Mouse (Mus musculus): ENCODE data around the gene Ddx41. TPM values are rescaled to one million over a fixed set of nuclear protein-coding genes. Genes with fewer than 3 reads are reported as not detected.

The Ddx41 gene
- polyA plus RNA-seq, 1 experiment from 2014 or later = 39.9 TPM

DNA sequence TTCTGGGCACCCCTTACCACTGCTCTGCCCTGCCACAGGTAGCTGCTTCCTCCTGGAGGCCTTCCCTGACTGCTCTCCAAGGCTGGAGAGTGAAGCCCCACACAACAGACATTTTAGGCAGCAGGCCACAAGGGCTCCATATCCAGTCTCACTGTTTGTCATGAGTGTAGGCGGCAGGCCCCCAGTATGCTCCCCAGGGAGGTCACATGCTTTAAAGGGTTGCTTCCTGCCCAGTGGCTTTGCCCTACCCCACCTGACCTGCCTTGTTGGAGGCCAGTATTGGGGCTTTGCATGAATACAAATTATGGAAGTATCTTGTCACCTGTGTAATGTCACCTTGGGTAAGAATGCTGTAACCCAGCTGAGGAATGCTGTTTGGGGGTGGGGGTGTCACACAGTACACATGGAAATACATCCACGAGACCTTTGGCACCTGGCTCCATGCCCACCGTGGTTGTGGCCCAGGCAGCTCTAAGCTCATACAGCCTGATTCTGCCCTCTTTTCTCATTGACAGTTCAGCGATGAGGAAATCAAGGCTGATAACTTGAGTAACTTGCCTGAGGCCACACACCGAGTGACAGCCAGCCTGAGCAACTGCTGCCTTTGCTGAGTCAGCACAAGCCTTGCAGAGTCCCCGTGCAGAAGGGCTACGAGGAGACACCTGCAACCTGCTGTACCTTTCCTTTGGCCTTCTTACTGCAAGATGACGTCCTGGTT lies 7.1 kb downstream of the Ddx41 start, which contains the start of gene Dok3:
Gene Dok3 (minus strand): TSS at position 99 of the 718 bp plus-strand sequence.
- Histone ChIP-seq H3K36me3 (ENCODE audit: control insufficient read depth, insufficient read depth, low read length) (peaks cover 32% of the 10 kb centered on the region), H3K27me3 (ENCODE audit: control insufficient read depth, insufficient read depth, low read length) (no peaks in the 10 kb centered on the region), H3K4me1 (ENCODE audit: control insufficient read depth, insufficient read depth, low read length) (no peaks in the 10 kb centered on the region), H3K4me2 (no peak within 1 kb of the TSS), H3K9me3 (replicated peaks; ENCODE audit: control insufficient read depth, low read length) (no peaks in the 10 kb centered on the region), H3K27ac (ENCODE audit: low read depth, low read length) (no peak within 1 kb of the TSS), H3K4me3 (ENCODE audit: low read depth, low read length) (no peak within 1 kb of the TSS), H3K9ac (ENCODE audit: low read depth, low read length) (no peak within 1 kb of the TSS)
- WGBS (ENCODE audit: insufficient replicate concordance) = 75% methylated on average over 8 of the region's 8 CpGs
- ATAC-seq (replicated peaks; ENCODE audit: insufficient number of reproducible peaks, low FRiP score, low TSS enrichment) = no peak

DNA sequence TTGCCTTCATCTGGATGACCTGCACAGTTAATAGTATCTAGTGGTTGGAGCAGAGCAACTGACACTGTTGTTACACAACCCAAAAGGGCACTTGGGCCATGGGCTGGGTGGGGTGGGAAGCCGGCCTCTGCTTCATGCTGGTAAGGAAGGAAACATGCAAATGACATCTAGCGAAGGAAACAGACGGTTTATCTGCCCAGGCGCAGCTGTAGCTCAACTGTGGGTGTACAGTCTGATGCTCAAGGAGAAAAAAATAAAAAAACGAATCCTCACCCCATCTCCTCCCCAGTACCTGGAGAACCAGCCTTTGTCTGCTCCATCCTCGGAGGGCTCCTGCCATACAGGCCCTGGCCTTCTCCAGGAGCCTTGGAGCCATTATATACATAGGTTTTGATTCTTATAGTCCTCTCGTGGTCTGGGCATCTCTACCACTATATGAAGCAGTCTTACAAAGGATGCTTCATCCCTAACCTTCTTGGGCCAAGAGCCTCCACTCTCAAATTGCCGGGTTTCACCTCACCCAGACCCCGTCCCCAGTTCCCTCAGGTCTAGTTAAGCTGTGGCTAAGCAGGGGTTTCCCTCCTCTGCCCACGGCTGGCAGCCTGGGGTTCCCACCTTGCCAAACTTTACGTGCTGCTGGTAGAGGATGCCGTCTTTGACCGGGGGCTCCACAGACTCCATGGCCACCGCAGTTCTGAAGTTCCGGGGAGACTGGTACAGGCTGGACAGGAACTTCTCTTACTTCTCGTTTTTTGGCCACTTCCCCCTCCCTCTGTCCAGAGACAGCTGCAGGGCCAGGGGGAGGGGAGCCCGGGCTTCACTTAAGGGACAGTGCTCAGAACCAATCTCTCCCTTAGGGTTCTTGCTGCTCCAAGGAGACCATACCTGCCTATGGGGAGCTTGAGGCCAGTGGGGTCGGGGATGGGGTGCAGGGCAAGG lies 8.4 kb downstream of the Ddx41 start:
- no peak overlapping the region for H3K9ac ChIP-seq (ENCODE audit: low read depth, low read length)
- H3K9me3 ChIP-seq (replicated peaks; ENCODE audit: control insufficient read depth, low read length) = no peaks in the 10 kb centered on the region
- no peak for ATAC-seq (replicated peaks; ENCODE audit: insufficient number of reproducible peaks, low FRiP score, low TSS enrichment)
- H3K4me1 ChIP-seq (ENCODE audit: control insufficient read depth, insufficient read depth, low read length) = no peaks in the 10 kb centered on the region
- no peak overlapping the region for H3K27ac ChIP-seq (ENCODE audit: low read depth, low read length)
- H3K27me3 ChIP-seq (ENCODE audit: control insufficient read depth, insufficient read depth, low read length) = no peaks in the 10 kb centered on the region
- no peak overlapping the region for H3K4me3 ChIP-seq (ENCODE audit: low read depth, low read length)
- no peak overlapping the region for H3K4me2 ChIP-seq
- peaks cover 25% of the 10 kb centered on the region for H3K36me3 ChIP-seq (ENCODE audit: control insufficient read depth, insufficient read depth, low read length)
- 71% methylated on average over 18 of the region's 18 CpGs for WGBS (ENCODE audit: insufficient replicate concordance)

DNA sequence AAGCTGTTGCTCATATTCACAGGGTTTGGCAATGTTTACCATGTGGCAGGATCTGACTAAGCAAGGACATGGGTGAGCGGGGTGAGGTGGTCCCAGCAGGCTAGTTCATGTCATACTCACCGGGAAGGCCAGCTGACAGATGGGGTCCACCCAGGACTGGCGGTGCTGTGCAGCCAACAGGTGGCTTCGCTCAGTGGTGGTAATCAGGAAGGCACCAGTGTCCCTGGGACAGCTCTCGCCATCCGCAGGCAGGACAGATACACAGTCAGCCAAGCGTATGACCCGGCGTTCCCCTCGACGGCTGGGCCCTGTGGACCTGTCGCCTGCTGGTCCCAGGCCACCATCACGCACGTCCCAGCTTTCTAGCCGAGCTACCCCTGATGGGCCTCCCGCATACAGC lies 9.2 kb downstream of the Ddx41 start:
- Histone ChIP-seq H3K4me3 (ENCODE audit: low read depth, low read length) (no peak overlapping the region), H3K27me3 (ENCODE audit: control insufficient read depth, insufficient read depth, low read length) (no peaks in the 10 kb centered on the region), H3K36me3 (ENCODE audit: control insufficient read depth, insufficient read depth, low read length) (peaks cover 22% of the 10 kb centered on the region), H3K27ac (ENCODE audit: low read depth, low read length) (no peak overlapping the region), H3K4me2 (no peak overlapping the region), H3K9ac (ENCODE audit: low read depth, low read length) (no peak overlapping the region), H3K4me1 (ENCODE audit: control insufficient read depth, insufficient read depth, low read length) (no peaks in the 10 kb centered on the region), H3K9me3 (replicated peaks; ENCODE audit: control insufficient read depth, low read length) (no peaks in the 10 kb centered on the region)
- 79% methylated on average over 16 of the region's 16 CpGs for WGBS (ENCODE audit: insufficient replicate concordance)
- no peak for ATAC-seq (replicated peaks; ENCODE audit: insufficient number of reproducible peaks, low FRiP score, low TSS enrichment)

DNA sequence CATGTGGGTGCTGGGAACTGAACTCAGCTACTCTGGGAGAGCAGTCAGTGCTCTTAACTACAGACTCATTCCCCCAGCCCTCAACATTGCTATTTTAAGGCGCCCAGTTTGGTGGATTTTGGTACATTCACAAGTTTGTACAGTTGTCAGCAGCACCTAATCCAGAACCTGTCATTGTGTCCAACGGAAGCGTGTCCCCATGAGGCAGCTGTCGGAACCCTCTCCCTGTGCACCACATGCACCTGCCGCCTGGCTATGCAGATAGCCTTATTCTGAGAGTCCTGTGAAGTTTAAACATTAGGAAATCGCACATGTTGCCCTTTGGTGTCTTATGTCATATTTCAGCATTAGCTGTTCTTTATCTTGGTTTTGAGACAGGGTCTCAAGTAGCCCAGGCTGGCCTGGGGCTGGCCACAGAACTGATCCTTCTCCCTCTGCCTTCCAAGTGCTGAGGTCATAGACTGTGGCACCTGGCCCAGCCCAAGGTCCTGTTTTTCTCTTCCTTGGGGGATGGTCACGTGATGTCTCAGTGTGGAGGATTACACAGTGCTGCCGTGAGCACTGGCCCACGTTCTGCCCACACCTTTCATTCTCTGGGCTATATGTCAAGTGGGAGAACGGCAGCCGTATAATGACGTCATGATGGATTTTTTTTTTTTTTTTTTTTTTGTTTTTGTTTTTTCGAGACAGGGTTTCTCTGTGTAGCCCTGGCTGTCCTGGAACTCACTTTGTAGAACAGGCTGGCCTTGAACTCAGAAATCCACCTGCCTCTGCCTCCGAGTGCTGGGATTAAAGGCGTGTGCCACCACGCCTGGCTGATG lies 10.5 kb downstream of the Ddx41 start:
- H3K27ac ChIP-seq (ENCODE audit: low read depth, low read length) = no peak overlapping the region
- no peak overlapping the region for H3K4me2 ChIP-seq
- WGBS (ENCODE audit: insufficient replicate concordance) = 77% methylated on average over 16 of the region's 16 CpGs
- H3K4me1 ChIP-seq (ENCODE audit: control insufficient read depth, insufficient read depth, low read length) = no peaks in the 10 kb centered on the region
- peaks cover 12% of the 10 kb centered on the region for H3K36me3 ChIP-seq (ENCODE audit: control insufficient read depth, insufficient read depth, low read length)
- H3K4me3 ChIP-seq (ENCODE audit: low read depth, low read length) = no peak overlapping the region
- H3K9ac ChIP-seq (ENCODE audit: low read depth, low read length) = no peak overlapping the region
- no peak for ATAC-seq (replicated peaks; ENCODE audit: insufficient number of reproducible peaks, low FRiP score, low TSS enrichment)
- H3K9me3 ChIP-seq (replicated peaks; ENCODE audit: control insufficient read depth, low read length) = no peaks in the 10 kb centered on the region
- H3K27me3 ChIP-seq (ENCODE audit: control insufficient read depth, insufficient read depth, low read length) = no peaks in the 10 kb centered on the region

DNA sequence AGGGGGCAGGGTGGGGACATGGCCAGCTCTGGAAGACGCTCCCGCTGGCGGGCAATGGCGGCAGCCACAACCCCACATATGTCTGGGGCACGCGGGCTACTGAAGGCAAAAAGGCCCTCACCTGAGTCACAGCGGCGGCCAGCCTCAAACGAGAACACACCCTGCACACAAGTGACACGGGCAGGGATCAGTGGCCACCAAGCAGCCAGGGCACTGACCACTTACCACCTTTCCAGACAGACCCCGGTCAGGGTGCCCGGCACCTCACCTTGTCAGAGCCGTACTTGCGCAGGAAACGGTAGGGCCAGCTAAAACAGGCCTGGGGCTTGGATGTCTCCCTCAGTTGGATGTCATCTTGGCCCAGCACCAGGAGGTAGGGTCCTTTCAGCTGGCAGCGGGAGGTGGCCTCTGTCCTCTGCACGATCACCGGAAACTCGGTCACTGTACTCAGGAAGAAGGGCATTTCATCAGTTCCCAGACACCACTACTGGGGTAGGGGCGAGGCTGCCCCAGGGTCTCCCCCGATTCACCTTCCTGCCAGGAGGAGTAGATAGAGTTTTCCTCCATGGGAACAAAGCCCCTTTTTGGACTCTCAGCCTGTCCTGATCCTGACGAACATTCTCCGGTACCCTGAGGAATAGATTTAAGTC lies 12.4 kb downstream of the Ddx41 start:
- Histone ChIP-seq H3K27ac (ENCODE audit: low read depth, low read length) (no peak overlapping the region), H3K9me3 (replicated peaks; ENCODE audit: control insufficient read depth, low read length) (no peaks in the 10 kb centered on the region), H3K4me2 (no peak overlapping the region), H3K9ac (ENCODE audit: low read depth, low read length) (no peak overlapping the region), H3K27me3 (ENCODE audit: control insufficient read depth, insufficient read depth, low read length) (no peaks in the 10 kb centered on the region), H3K4me3 (ENCODE audit: low read depth, low read length) (no peak overlapping the region), H3K36me3 (ENCODE audit: control insufficient read depth, insufficient read depth, low read length) (no peaks in the 10 kb centered on the region), H3K4me1 (ENCODE audit: control insufficient read depth, insufficient read depth, low read length) (no peaks in the 10 kb centered on the region)
- WGBS (ENCODE audit: insufficient replicate concordance) = 81% methylated on average over 23 of the region's 23 CpGs
- ATAC-seq (replicated peaks; ENCODE audit: insufficient number of reproducible peaks, low FRiP score, low TSS enrichment) = no peak

DNA sequence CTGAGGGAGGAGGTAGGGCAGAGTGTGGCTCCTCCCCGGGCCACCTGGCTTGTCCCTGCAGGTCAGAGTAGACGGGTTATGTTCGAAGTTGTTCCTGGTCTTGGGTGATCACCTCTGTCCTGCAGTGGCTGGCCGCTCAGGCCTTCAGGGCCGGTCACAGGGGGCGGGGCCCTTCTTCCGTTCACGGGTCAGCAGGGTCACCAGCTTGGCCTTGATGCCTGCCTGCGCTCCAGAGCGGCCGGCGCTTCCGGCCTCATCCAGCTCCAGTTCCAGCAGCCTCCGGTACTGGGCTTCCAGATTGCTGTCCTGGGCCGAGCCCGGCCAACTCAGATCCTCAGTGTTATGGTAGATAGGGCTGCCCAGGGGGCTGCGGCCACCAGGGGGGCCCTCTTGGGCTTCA lies 13.2 kb downstream of the Ddx41 start:
- H3K27ac ChIP-seq (ENCODE audit: low read depth, low read length) = peak overlapping the region; percentile 46
- H3K36me3 ChIP-seq (ENCODE audit: control insufficient read depth, insufficient read depth, low read length) = no peaks in the 10 kb centered on the region
- no peaks in the 10 kb centered on the region for H3K4me1 ChIP-seq (ENCODE audit: control insufficient read depth, insufficient read depth, low read length)
- H3K9me3 ChIP-seq (replicated peaks; ENCODE audit: control insufficient read depth, low read length) = no peaks in the 10 kb centered on the region
- no peak for ATAC-seq (replicated peaks; ENCODE audit: insufficient number of reproducible peaks, low FRiP score, low TSS enrichment)
- 57% methylated on average over 17 of the region's 17 CpGs for WGBS (ENCODE audit: insufficient replicate concordance)
- no peak overlapping the region for H3K9ac ChIP-seq (ENCODE audit: low read depth, low read length)
- no peak overlapping the region for H3K4me3 ChIP-seq (ENCODE audit: low read depth, low read length)
- no peak overlapping the region for H3K4me2 ChIP-seq
- no peaks in the 10 kb centered on the region for H3K27me3 ChIP-seq (ENCODE audit: control insufficient read depth, insufficient read depth, low read length)

DNA sequence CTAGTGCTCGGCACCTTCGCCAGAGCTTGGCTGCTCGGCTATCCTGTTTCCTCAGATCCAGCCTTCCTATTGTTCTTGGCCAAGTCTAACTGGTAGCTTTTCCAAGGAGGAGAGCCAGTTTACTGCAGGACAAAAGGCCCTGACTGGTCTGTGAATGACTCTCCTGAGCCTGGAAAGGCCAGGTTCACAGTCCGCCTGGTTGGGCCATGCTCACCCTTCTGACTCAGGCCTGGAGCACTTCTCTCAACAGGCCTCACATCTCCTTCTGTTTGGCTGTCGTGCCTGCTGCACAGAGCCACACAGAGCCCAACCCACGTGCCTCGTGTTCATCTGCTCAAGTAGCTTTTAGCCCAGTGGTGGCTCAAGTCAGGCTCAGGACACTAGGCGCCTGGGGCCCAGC lies 13.7 kb downstream of the Ddx41 start:
- no peaks in the 10 kb centered on the region for H3K27me3 ChIP-seq (ENCODE audit: control insufficient read depth, insufficient read depth, low read length)
- H3K9me3 ChIP-seq (replicated peaks; ENCODE audit: control insufficient read depth, low read length) = no peaks in the 10 kb centered on the region
- no peak overlapping the region for H3K4me2 ChIP-seq
- H3K4me1 ChIP-seq (ENCODE audit: control insufficient read depth, insufficient read depth, low read length) = no peaks in the 10 kb centered on the region
- no peak for ATAC-seq (replicated peaks; ENCODE audit: insufficient number of reproducible peaks, low FRiP score, low TSS enrichment)
- H3K36me3 ChIP-seq (ENCODE audit: control insufficient read depth, insufficient read depth, low read length) = no peaks in the 10 kb centered on the region
- peak overlapping the region; percentile 46; the same call in 1 of the 2 replicates for H3K27ac ChIP-seq (ENCODE audit: low read depth, low read length)
- no peak overlapping the region for H3K9ac ChIP-seq (ENCODE audit: low read depth, low read length)
- 56% methylated on average over 8 of the region's 8 CpGs for WGBS (ENCODE audit: insufficient replicate concordance)
- H3K4me3 ChIP-seq (ENCODE audit: low read depth, low read length) = no peak overlapping the region

DNA sequence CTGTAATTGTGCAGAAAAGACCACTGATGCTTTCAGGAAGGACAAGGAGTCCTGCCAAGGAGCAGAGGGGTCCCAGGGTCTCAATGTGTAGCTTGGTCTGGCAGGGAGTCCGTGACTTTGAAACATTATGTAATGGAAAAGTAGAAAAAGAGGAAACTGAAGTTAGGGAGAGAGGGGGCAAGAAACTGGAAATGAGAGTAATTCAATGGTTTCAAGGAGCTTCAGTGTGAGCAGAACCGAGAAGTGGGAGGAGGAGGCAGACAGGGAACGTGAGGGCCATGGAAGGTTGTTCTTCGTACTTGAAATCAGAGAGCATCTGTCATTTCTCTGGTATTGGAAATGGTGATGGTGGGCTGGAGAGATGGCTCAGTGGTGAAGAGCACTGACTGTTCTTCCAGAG lies 16.9 kb downstream of the Ddx41 start:
- Histone ChIP-seq H3K27ac (ENCODE audit: low read depth, low read length) (no peak overlapping the region), H3K27me3 (ENCODE audit: control insufficient read depth, insufficient read depth, low read length) (peaks cover 6% of the 10 kb centered on the region), H3K4me3 (ENCODE audit: low read depth, low read length) (no peak overlapping the region), H3K9ac (ENCODE audit: low read depth, low read length) (no peak overlapping the region), H3K36me3 (ENCODE audit: control insufficient read depth, insufficient read depth, low read length) (no peaks in the 10 kb centered on the region), H3K4me2 (no peak overlapping the region), H3K4me1 (ENCODE audit: control insufficient read depth, insufficient read depth, low read length) (no peaks in the 10 kb centered on the region), H3K9me3 (replicated peaks; ENCODE audit: control insufficient read depth, low read length) (no peaks in the 10 kb centered on the region)
- WGBS (ENCODE audit: insufficient replicate concordance) = 72% methylated on average over 4 of the region's 4 CpGs
- no peak for ATAC-seq (replicated peaks; ENCODE audit: insufficient number of reproducible peaks, low FRiP score, low TSS enrichment)
